Mouse (Mus musculus): Measurements from ENCODE around the gene Taldo1.
"Not testable (repeated sequence)": the region's sequence is repeated elsewhere in the genome, so short reads cannot be mapped to it uniquely, and the experiment has no call there.

Taldo1 gene

GRCm38 (mm10) chr7:141440613-141441012 is 48.6 kb downstream of the Taldo1 start:
- peak; percentile 73 to 75 for DNase-seq

GRCm38 (mm10) chr7:141441460-141441859 is 49.5 kb downstream of the Taldo1 start:
- no peak for DNase-seq

GRCm38 (mm10) chr7:141442199-141442598 is 50.2 kb downstream of the Taldo1 start:
- DNase-seq = no peak

GRCm38 (mm10) chr7:141443081-141443821 is 51.3 kb downstream of the Taldo1 start:
- no peak for DNase-seq

- DNase-seq = peak; percentile 27 to 38
Measured at GRCm38 (mm10) chr7:141443828-141444237, 51.8 kb downstream of the Taldo1 start, which contains the start of gene Pidd1. TSS of gene Pidd1 (minus strand) at chr7:141444025.

DNA sequence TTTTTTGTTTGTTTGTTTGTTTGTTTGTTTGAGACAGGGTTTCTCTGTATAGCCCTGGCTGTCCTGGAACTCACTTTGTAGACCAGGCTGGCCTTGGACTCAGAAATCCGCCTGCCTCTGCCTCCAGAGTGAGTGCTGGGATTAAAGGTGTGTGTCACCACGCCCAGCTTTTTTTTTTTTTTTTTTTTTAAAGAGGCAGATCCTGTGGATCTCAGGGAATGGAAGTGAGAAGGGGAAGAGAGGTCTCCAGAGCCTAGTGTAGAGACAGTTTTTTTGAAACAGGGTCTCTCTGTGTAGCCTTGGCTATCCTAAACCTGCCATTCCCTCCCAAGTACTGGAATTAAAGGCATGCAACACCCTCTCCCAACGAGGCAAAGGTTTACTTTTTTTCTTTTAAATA is 54.4 kb downstream of the Taldo1 start:
- not testable (repeated sequence) for DNase-seq

DNA sequence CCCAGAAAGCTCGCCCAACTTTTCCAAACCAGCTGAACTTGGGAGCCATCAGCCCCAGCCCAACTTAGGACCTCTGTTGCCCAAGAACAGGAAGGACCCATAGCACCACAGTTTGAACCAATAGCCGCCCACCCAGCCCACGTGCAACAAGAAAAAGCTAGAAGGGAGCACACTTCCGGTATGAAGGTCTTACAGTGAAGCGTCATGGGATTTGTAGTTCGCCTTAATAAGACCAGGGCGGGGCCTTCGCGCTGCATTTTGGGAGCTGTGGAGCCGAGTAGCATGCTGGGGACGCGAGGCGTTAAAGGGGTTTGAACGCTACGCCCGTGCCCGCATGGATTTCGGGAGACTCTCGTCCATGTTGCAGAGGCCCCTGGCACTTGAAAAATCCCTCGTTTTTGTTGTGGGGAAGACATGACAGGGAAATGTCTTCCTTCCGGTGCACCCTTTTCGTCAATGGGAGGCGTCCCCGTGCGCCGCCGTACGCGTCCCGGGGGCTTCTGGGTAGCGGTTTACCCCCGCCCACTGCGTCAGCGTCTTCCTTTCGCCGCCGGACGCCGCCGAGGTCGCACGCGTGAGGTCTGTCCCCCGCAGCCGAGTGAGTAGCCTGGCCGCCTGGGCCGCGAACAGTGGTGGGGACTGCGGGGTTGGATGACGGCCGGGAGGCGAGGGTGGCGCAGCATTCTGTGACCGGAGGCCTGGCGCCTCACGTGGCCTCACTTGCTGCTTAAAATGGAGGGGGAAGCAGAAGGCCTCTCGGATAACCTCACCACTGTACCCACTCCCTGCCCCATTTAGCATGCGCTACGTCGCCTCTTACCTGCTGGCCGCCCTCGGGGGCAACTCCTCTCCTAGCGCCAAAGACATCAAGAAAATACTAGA is 55.4 kb downstream of the Taldo1 start, which contains the start of gene Rplp2:
Gene Rplp2 (plus strand): TSS at position 261 of the 882 bp plus-strand sequence.
- DNase-seq = peak; percentile 94 to 96

DNA sequence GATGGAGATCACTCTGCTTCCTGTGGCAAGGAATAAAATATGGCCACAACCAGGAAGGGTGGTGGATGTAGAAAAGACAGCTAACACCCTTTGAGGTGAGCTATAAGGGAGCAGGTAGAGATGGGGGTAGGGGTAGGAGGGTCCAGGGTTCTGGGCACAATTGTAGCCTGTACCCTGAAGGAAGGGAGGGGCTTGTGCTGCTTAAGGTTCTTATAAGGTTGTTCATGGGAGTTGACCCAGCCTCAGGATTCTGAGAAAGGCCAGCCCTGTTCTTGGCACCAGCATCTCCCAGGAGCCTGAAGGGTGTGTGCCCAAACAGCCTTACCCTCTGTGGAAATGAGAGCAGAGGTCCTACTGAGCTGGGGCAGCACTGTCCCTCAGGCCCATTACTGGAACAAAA is 59.9 kb downstream of the Taldo1 start:
- no peak for DNase-seq

Data from cerebellum, adult 18-20 months (tissue).